Mouse (Mus musculus) ES-Bruce4 (cell line): ENCODE measurements at regions not wholly inside any gene's neighbourhood (a gene's known extent, or its start where the extent isn't known, plus 50 kb on each side); places are given as distances from the start of the nearest gene placed in this dataset.

Experiments used
- CTCF ChIP-seq: IDR thresholded peaks from one replicate; pipeline ENCODE4 v1.8.1; 2011; ENCODE audit warnings: low read depth, low read length
- EP300 ChIP-seq: IDR thresholded peaks from 2 replicates; pipeline ENCODE4 v1.6.1; 2011; ENCODE audit warnings: low read depth, low read length; ENCODE audit not compliant: insufficient read depth
- POLR2A ChIP-seq: IDR thresholded peaks from one replicate; pipeline ENCODE4 v1.8.1; 2011; ENCODE audit warnings: low read length; ENCODE audit not compliant: insufficient read depth

GRCm38 (mm10) chr6:148647423-148648390, 183.6 kb downstream of the Ipo8 start:
- no peak for TF ChIP-seq POLR2A
- no peak for TF ChIP-seq CTCF
- no peak for TF ChIP-seq EP300
